In genomic region chr3:133154683-133155082, GRCm38 (mm10) we compare ENCODE assay signal across 16 mouse cellular contexts.
DNase-seq lines count a peak whose midpoint lies in the region; ATAC-seq and TF ChIP-seq lines count a peak whose summit lies in the region.
"Had no signal": no experiment of that assay in that cellular context is flagged by ENCODE, and none has a peak within 500 bp of the region (broad histone marks: within the 10 kb centered on the region; RNA-seq: fewer than 3 reads in every experiment).

No protein-coding gene starts in this region.

- no peak overlapping the region for H3K4me3 ChIP-seq in hindbrain, embryonic 13.5 days
- no peak overlapping the region for H3K4me3 ChIP-seq in hindbrain, embryonic 11.5 days (ENCODE audit: low read depth, low read length)
- H3K4me3 ChIP-seq in midbrain, embryonic 15.5 days: no peak overlapping the region
- H3K4me3 ChIP-seq: erythroblast, embryonic 14.5 days; intestine, embryonic 15.5 days had no signal

- H3K36me3 ChIP-seq in hindbrain, embryonic 13.5 days: no peaks in the 10 kb centered on the region
- no peaks in the 10 kb centered on the region for H3K36me3 ChIP-seq in hindbrain, embryonic 11.5 days (ENCODE audit: control insufficient read depth, insufficient read depth, low read length)
- H3K36me3 ChIP-seq in midbrain, embryonic 15.5 days (replicated peaks): no peaks in the 10 kb centered on the region
- H3K36me3 ChIP-seq: intestine, embryonic 15.5 days had no signal

- H3K9me3 ChIP-seq in hindbrain, embryonic 13.5 days: no peaks in the 10 kb centered on the region
- no peaks in the 10 kb centered on the region for H3K9me3 ChIP-seq in hindbrain, embryonic 11.5 days (ENCODE audit: control insufficient read depth, low read length)
- H3K9me3 ChIP-seq in midbrain, embryonic 15.5 days: no peaks in the 10 kb centered on the region
- H3K9me3 ChIP-seq: intestine, embryonic 15.5 days had no signal

- H3K9ac ChIP-seq in hindbrain, embryonic 13.5 days: no peak overlapping the region
- no peak overlapping the region for H3K9ac ChIP-seq in hindbrain, embryonic 11.5 days (ENCODE audit: low read depth, low read length)
- H3K9ac ChIP-seq in midbrain, embryonic 15.5 days: no peak overlapping the region
- H3K9ac ChIP-seq: intestine, embryonic 15.5 days had no signal

- DNase-seq in hindbrain, embryonic 11.5 days (ENCODE audit: low spot score): no peak
- peak; percentile 70 for DNase-seq in brain, embryonic 14.5 days (ENCODE audit: low read depth)
- DNase-seq in layer of hippocampus, adult 8-10 months (ENCODE audit: low spot score in 2 of 2): peak; percentile 11 to 33
- DNase-seq in heart, adult 18-20 months: no peak
- DNase-seq in lung, adult 18-20 months: no peak
- DNase-seq: adrenal gland, adult 8-10 months; gastrocnemius, postnatal 25 days; kidney, postnatal 4 days; liver; retina, postnatal 1 day had no signal

- WGBS in hindbrain, embryonic 13.5 days: 61% methylated on average over 8 of the region's 8 CpGs
- 77% methylated on average over 8 of the region's 8 CpGs for WGBS in hindbrain, embryonic 11.5 days
- WGBS in midbrain, embryonic 15.5 days: 36% methylated on average over 8 of the region's 8 CpGs

- no peak overlapping the region for H3K4me2 ChIP-seq in hindbrain, embryonic 13.5 days
- H3K4me2 ChIP-seq in hindbrain, embryonic 11.5 days (replicated peaks; ENCODE audit: low read depth, low read length): no peak overlapping the region
- peak overlapping the region; percentile 1; the same call in 1 of the 2 replicates for H3K4me2 ChIP-seq in midbrain, embryonic 15.5 days
- H3K4me2 ChIP-seq: intestine, embryonic 15.5 days had no signal

- no peak overlapping the region for H3K27ac ChIP-seq in hindbrain, embryonic 13.5 days
- no peak overlapping the region for H3K27ac ChIP-seq in hindbrain, embryonic 11.5 days (ENCODE audit: low read depth, low read length)
- peak overlapping the region; percentile 45 for H3K27ac ChIP-seq in midbrain, embryonic 15.5 days
- H3K27ac ChIP-seq: intestine, embryonic 15.5 days had no signal

- TF ChIP-seq POLR2A in brain, embryonic 14.5 days (IDR thresholded peaks at IDR 0.05; ENCODE audit: borderline replicate concordance, extremely low read depth, insufficient read depth, insufficient read length, poor library complexity, severe bottlenecking): no peak

- peak; percentile 52; the same call in 1 of the 2 replicates for ATAC-seq in hindbrain, embryonic 13.5 days (ENCODE audit: low FRiP score)
- no peak for ATAC-seq in hindbrain, embryonic 11.5 days (ENCODE audit: low FRiP score)
- peak; percentile 87 for ATAC-seq in midbrain, embryonic 15.5 days (replicated peaks)
- no peak for ATAC-seq in CD4-positive, CD25-positive, alpha-beta regulatory T cell, adult 4 months
- ATAC-seq: intestine, embryonic 15.5 days; lung, postnatal 0 days had no signal

- H3K4me1 ChIP-seq in hindbrain, embryonic 13.5 days (replicated peaks): no peaks in the 10 kb centered on the region
- no peaks in the 10 kb centered on the region for H3K4me1 ChIP-seq in hindbrain, embryonic 11.5 days (replicated peaks; ENCODE audit: control insufficient read depth, insufficient read depth, low read length)
- peaks cover 4% of the 10 kb centered on the region; the same call in 1 of the 2 replicates for H3K4me1 ChIP-seq in midbrain, embryonic 15.5 days
- H3K4me1 ChIP-seq: intestine, embryonic 15.5 days had no signal

- no peak for TF ChIP-seq CTCF in brain, embryonic 14.5 days (IDR thresholded peaks at IDR 0.05; ENCODE audit: borderline replicate concordance, extremely low read depth, insufficient read depth, insufficient read length)

- no peaks in the 10 kb centered on the region for H3K27me3 ChIP-seq in hindbrain, embryonic 13.5 days
- no peaks in the 10 kb centered on the region for H3K27me3 ChIP-seq in hindbrain, embryonic 11.5 days (ENCODE audit: control insufficient read depth, insufficient read depth, low read length)
- no peaks in the 10 kb centered on the region for H3K27me3 ChIP-seq in midbrain, embryonic 15.5 days (replicated peaks)
- H3K27me3 ChIP-seq: intestine, embryonic 15.5 days had no signal

Comparison
In these comparisons a context has a peak if more than half of its experiments do, and no peak if none do; other contexts are left out.
1. ATAC-seq: peak in hindbrain, embryonic 13.5 days (single experiment) and midbrain, embryonic 15.5 days (single experiment); none in hindbrain, embryonic 11.5 days (single experiment) and CD4-positive, CD25-positive, alpha-beta regulatory T cell, adult 4 months (single experiment).
2. DNase-seq: peak in brain, embryonic 14.5 days (single experiment) and layer of hippocampus, adult 8-10 months (2 of 2); none in hindbrain, embryonic 11.5 days (single experiment), heart, adult 18-20 months (0 of 2) and lung, adult 18-20 months (0 of 2).